Mouse (Mus musculus) myocyte (in vitro differentiated cells): ENCODE data around the gene Cog1. TPM values are rescaled to one million over a fixed set of nuclear protein-coding genes. Genes with fewer than 3 reads are reported as not detected.

Experiments
- H3K27me3 ChIP-seq: one replicate; pipeline ENCODE4 v1.6.1; 2011; ENCODE audit not compliant: control insufficient read depth, insufficient read depth, insufficient read length
- H3K36me3 ChIP-seq: one replicate; pipeline ENCODE4 v1.6.1; 2011; ENCODE audit not compliant: control insufficient read depth, insufficient read depth
- H3K4me2 ChIP-seq: one replicate; pipeline ENCODE4 v1.6.1; 2011; ENCODE audit warnings: low read depth, control low read depth
- H3K4me3 ChIP-seq: one replicate; pipeline ENCODE4 v1.5.1; 2011; ENCODE audit warnings: mild to moderate bottlenecking, control low read depth, moderate library complexity
- H3K79me2 ChIP-seq: one replicate; pipeline ENCODE4 v1.6.1; 2011; ENCODE audit not compliant: control insufficient read depth, insufficient read depth
- H3ac ChIP-seq: one replicate; pipeline ENCODE4 v1.6.1; 2011; ENCODE audit not compliant: control insufficient read depth, insufficient read length
- CEBPB ChIP-seq: IDR thresholded peaks from 2 replicates; pipeline ENCODE4 v1.6.1; 2011; ENCODE audit warnings: mild to moderate bottlenecking, moderate library complexity; ENCODE audit not compliant: poor library complexity, insufficient read depth, severe bottlenecking
- E2F4 ChIP-seq: IDR thresholded peaks from one replicate; pipeline ENCODE4 v1.6.1; 2011; ENCODE audit warnings: mild to moderate bottlenecking, control low read depth, moderate library complexity; ENCODE audit not compliant: insufficient read depth
- MAX ChIP-seq: IDR thresholded peaks from one replicate; pipeline ENCODE4 v1.6.1; 2011; ENCODE audit warnings: low read depth, mild to moderate bottlenecking, control low read depth
- MYOD1 ChIP-seq, 3 experiments: IDR thresholded peaks; one replicate each; pipeline ENCODE4 v1.6.1; 2011; ENCODE audit warnings: control low read depth in 2 of 3, low read depth in 2 of 3, mild to moderate bottlenecking in 2 of 3, moderate library complexity in 1 of 3; ENCODE audit not compliant: insufficient read length in 2 of 3, control insufficient read depth in 1 of 3
- MYOG ChIP-seq, 3 experiments: IDR thresholded peaks; one replicate each; pipeline ENCODE4 v1.6.1; 2011; ENCODE audit warnings: control low read depth in 2 of 3, low read depth in 2 of 3, mild to moderate bottlenecking in 2 of 3; ENCODE audit not compliant: insufficient read length in 2 of 3, control insufficient read depth in 1 of 3, insufficient read depth in 1 of 3
- POLR2A ChIP-seq: IDR thresholded peaks from one replicate; pipeline ENCODE4 v1.6.1; 2011; ENCODE audit warnings: low read depth, mild to moderate bottlenecking, control low read depth, moderate library complexity; ENCODE audit not compliant: insufficient read length
- POLR2AphosphoS2 ChIP-seq: IDR thresholded peaks from one replicate; pipeline ENCODE4 v1.6.1; 2011; ENCODE audit warnings: low read depth, control low read depth; ENCODE audit not compliant: insufficient read length
- REST ChIP-seq: IDR thresholded peaks from one replicate; pipeline ENCODE4 v1.6.1; 2011; ENCODE audit warnings: mild to moderate bottlenecking, control low read depth, moderate library complexity; ENCODE audit not compliant: insufficient read depth, insufficient read length
- SRF ChIP-seq: IDR thresholded peaks from one replicate; pipeline ENCODE4 v1.6.1; 2011; ENCODE audit warnings: low read depth; ENCODE audit not compliant: control insufficient read depth, insufficient read length
- TCF12 ChIP-seq: IDR thresholded peaks from one replicate; pipeline ENCODE4 v1.6.1; 2011; ENCODE audit warnings: mild to moderate bottlenecking, control low read depth; ENCODE audit not compliant: poor library complexity, insufficient read depth, severe bottlenecking
- TCF3 ChIP-seq: IDR thresholded peaks from one replicate; pipeline ENCODE4 v1.6.1; 2011; ENCODE audit warnings: low read depth, control low read depth; ENCODE audit not compliant: insufficient read length
- USF1 ChIP-seq: IDR thresholded peaks from one replicate; pipeline ENCODE4 v1.6.1; 2011; ENCODE audit warnings: low read depth, mild to moderate bottlenecking, control low read depth, moderate library complexity
- polyA plus RNA-seq: library from polyadenylated mRNA; unstranded; fragments of >200 nt; fragmentation: generic; extraction: Trizol; gene quantifications from one replicate; pipeline ENCODE4 v1.2.1, GENCODE M21; 2012; ENCODE audit warnings: missing spikeins

Cog1 gene
- polyA plus RNA-seq, 1 experiment, result 25.6 TPM

- Histone ChIP-seq H3K27me3 (peaks cover 4% of the 10 kb centered on the region), H3K4me2 (no peak overlapping the region), H3K36me3 (no peaks in the 10 kb centered on the region), H3K4me3 (no peak overlapping the region), H3ac (no peak overlapping the region), H3K79me2 (no peaks in the 10 kb centered on the region)
- TF ChIP-seq TCF12 (no peak), POLR2AphosphoS2 (no peak), MAX (no peak), TCF3 (no peak), POLR2A (no peak), REST (no peak)
Measured at GRCm38 (mm10) chr11:113703758-113704157, 54.8 kb downstream of the Cog1 start.

- TF ChIP-seq E2F4, result no peak
- no peak for TF ChIP-seq CEBPB
- TF ChIP-seq USF1, result no peak
- no peak for TF ChIP-seq SRF
- no peak for TF ChIP-seq POLR2AphosphoS2
- Histone ChIP-seq H3K27me3 (peaks cover 4% of the 10 kb centered on the region), H3K4me3 (no peak overlapping the region), H3ac (no peak overlapping the region), H3K79me2 (no peaks in the 10 kb centered on the region), H3K36me3 (no peaks in the 10 kb centered on the region), H3K4me2 (no peak overlapping the region)
Measured at GRCm38 (mm10) chr11:113705966-113706652, 57.1 kb downstream of the Cog1 start.

DNA sequence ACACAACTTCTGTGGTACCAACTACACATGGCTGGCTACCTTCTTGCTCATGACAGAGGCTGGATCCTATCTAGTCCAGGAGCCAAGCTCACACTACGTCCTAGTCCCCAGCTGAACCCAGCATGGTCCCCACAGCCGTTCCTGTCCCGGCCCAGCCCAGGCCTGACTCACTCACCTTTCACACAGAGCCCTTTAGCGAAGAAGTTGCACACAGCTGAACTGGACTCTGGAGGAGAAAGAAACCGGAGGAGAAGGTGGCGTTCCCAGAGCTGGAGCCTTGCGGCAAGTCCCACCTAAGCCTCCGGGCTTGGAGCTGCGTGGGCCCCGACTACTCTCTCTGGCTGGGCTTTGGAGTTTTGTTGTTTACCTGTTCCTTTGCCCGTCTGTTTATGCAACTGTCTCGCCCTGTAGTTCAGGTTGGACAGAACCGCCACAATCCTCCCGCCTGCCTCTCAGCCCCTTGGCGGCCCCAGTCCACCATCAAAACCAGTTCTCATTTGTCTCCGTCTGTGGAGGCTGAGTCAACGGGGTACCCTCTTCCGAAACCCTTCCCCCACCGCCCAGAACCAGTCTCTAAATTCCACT, 59.8 kb downstream of the Cog1 start:
- Histone ChIP-seq H3ac (no peak overlapping the region), H3K4me3 (no peak overlapping the region), H3K79me2 (no peaks in the 10 kb centered on the region), H3K27me3 (no peaks in the 10 kb centered on the region), H3K4me2 (no peak overlapping the region), H3K36me3 (no peaks in the 10 kb centered on the region)
- TF ChIP-seq MYOD1 (IDR thresholded peaks at IDR 0.05; ENCODE audit: control insufficient read depth in 1 of 3, insufficient read length in 2 of 3, low read depth in 2 of 3) (peak in 1 of 3 experiments; percentile 42), MYOG (IDR thresholded peaks at IDR 0.05; ENCODE audit: control insufficient read depth in 1 of 3, insufficient read depth in 1 of 3, insufficient read length in 2 of 3, low read depth in 2 of 3) (peak in 1 of 3 experiments; percentile 24), TCF12 (no peak), CEBPB (no peak)

DNA sequence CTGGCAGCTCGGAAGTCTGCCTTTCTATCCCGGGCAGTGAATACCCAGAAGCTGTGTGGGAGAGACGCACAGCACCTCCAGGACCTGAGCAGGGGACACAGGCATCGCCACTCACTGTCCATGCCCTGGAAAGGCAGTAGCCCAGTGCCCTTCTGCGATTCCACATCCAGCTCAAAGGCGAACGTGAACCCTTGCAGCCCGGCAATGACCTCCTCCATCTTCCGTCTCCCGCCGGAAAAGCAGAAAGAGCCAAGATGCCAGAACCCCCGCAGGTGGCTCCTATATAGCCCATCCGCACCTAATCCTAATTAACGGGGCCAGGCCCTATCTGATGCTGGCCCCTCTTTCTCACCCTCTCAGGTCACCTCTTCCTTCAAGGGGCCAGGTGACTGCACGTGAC, 60.3 kb downstream of the Cog1 start:
- Histone ChIP-seq H3K27me3 (no peaks in the 10 kb centered on the region), H3K36me3 (no peaks in the 10 kb centered on the region), H3K4me3 (no peak overlapping the region), H3K4me2 (no peak overlapping the region), H3K79me2 (no peaks in the 10 kb centered on the region), H3ac (no peak overlapping the region)
- TF ChIP-seq CEBPB (no peak), MAX (no peak), MYOG (IDR thresholded peaks at IDR 0.05; ENCODE audit: control insufficient read depth in 1 of 3, insufficient read depth in 1 of 3, insufficient read length in 2 of 3, low read depth in 2 of 3) (no peak), USF1 (no peak), POLR2A (no peak), MYOD1 (IDR thresholded peaks at IDR 0.05; ENCODE audit: control insufficient read depth in 1 of 3, insufficient read length in 2 of 3, low read depth in 2 of 3) (no peak), REST (no peak), TCF3 (no peak), E2F4 (no peak), SRF (no peak), POLR2AphosphoS2 (no peak), TCF12 (no peak)

DNA sequence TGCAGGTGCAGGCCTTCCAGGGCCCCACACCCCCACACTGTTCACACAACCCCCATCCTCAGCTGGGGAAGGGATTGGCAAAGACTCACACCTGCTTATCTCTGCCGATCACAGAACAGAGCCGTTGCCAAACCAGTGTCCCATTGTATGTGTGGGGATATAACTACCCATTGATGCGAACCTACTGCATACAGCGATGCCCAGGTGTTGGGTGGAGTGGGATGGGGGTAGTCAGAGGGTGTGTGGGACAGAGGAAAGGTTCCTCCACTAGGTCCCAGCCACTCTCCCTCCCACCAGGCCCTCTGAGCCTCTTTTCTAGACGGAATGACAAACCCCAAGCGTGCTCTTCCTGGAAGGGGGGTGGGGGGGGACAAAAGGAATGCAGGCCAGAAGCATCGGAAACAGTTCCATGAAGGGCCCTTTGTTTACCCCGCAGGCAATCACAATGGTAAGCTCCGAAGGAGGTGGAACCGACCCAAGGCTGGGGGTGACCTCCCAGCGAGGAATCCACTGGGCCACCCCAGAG, 60.8 kb downstream of the Cog1 start, which contains the start of gene Cpsf4l:
Cpsf4l (minus strand) TSS at position 287 of the 526 bp plus-strand sequence.
- H3K4me3 ChIP-seq, result no peak within 1 kb of the TSS

More for the DNA sequence above, 60.8 kb downstream of the Cog1 start, which contains the start of gene Cpsf4l:
- Histone ChIP-seq H3K4me2 (no peak within 1 kb of the TSS), H3K27me3 (no peaks in the 10 kb centered on the region), H3K36me3 (no peaks in the 10 kb centered on the region), H3K79me2 (no peaks in the 10 kb centered on the region), H3ac (no peak within 1 kb of the TSS)
- TF ChIP-seq USF1 (no peak), MAX (no peak), E2F4 (no peak), MYOG (IDR thresholded peaks at IDR 0.05; ENCODE audit: control insufficient read depth in 1 of 3, insufficient read depth in 1 of 3, insufficient read length in 2 of 3, low read depth in 2 of 3) (no peak)
